Mouse (Mus musculus): ENCODE data around the gene Dph2. TPM values are rescaled to one million over a fixed set of nuclear protein-coding genes. Genes with fewer than 3 reads are reported as not detected.

Gene Dph2
- total RNA-seq, 2 experiments from 2014 or later: 12.6 to 24.7 TPM

DNA sequence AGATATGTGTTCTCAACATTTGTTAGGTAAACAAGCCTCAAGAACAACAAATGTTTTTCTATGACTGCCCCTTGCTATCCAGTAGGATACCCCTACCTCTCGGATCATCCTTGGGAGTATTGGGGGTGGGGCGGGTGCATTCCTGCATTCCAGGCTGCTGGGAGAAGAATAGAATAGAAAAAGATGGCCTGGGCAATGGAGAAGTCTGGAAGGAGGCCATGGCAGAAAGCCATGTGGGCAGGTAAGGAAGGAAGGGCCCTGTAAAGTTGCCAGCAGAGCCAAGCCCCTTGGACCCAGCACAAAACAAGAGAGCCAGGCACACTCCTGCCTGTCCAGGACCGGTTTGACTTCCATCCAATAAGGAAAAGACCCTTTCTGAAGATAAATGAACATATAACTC lies 21.6 kb upstream of the Dph2 start:
- no peak for ATAC-seq (replicated peaks; ENCODE audit: low FRiP score, low TSS enrichment, poor library complexity, severe bottlenecking)

DNA sequence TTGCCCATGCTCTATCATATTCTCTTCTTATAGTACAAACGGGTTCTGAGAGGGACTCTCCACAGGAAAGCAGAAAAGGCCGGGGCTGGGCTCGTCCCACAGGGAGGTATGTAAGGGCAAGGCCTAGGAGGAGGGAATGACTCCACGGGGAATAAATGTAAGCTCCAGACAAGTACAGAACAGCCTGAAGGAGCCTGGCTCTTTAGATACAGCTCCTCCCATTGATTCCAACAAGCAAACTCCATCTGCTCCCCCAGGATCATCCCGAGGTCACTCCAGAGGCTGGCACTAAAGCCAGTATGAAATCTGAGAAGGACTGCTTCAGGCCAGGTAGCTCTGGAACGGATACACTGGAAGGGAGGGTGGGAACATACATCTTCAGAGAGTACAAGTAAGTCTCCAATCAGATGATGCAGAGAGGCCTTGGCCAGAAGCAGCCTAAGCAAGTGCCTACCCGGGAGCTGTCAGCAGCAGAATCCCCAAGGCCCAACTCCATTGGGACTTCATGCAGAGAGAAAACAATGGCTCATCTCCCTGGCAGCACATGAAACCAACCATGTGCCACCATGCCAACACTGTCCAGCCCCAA lies 20.9 kb upstream of the Dph2 start:
- ATAC-seq (replicated peaks; ENCODE audit: low FRiP score, low TSS enrichment, poor library complexity, severe bottlenecking): no peak

DNA sequence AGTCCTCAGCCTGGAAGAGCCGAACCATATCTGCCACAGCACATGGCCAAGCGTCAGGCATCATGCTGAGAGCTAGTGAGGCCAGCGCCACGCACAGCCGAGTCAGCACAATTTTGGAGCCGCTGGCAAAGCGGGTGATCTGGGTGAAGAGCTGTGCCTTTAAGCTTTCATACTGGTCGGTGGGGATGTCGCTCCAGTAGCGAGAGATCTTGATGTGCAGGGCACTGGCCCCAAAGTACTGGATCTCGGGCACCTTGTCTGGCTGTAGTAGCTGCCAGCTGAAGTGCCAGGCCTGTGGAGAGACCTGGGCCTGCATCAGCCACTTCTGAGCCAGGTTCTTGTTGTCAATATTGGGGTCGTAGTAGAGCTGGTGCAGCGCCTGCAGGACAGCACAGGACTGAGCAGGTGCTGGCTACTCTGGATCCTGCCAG lies 20.3 kb upstream of the Dph2 start:
- no peak for ATAC-seq (replicated peaks; ENCODE audit: low FRiP score, low TSS enrichment, poor library complexity, severe bottlenecking)

DNA sequence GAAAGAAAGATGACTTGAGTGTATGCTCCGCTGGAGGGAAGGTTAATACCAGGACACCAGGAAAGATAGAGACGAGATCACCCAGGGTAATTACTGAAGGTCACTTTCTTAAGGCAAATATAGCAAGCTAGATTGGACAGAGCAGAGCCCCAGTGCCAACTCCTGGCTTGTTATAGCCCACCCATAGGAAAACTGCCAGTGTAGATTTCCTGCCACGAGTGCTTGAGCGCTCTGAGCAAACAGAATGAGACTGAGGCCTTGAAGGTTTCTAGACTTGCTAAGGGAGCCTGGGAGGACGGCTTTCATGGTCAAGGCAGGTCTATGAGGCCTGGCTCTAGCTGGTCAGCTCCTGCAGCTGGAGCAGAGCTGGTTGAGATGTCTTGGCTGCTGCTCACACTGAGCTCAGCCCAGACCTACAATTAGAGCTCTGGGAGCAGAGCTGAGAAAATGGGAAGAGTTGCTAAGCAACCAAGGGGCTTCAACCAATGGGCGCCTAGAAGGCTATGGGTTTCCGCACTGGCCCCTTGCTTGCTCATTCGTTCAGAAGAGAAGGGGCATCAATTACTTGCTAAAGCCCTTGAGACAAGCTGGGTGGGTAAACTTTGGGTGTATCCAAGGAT lies 17.1 kb upstream of the Dph2 start:
- no peak for ATAC-seq (replicated peaks; ENCODE audit: low FRiP score, low TSS enrichment, poor library complexity, severe bottlenecking)

DNA sequence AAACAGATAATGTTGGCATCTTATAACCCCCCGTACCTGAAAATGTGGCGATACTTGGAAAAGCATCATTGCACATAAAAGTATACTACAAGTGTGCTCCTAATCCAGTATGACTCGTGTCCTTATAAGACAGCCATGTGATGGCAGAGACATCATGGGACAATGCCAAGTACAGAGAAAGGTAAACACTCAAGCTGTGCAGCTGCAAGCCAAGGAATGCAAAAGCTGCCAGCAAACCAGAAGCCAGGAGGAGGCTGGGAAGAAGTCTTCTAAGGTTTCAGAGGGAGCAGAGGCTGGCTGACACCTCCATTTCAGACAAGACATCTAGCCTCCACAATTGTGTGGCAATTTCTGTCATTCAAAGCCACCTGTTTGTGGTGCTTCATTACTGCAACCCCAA lies 14.4 kb upstream of the Dph2 start:
- ATAC-seq (replicated peaks; ENCODE audit: low FRiP score, low TSS enrichment, poor library complexity, severe bottlenecking): no peak

DNA sequence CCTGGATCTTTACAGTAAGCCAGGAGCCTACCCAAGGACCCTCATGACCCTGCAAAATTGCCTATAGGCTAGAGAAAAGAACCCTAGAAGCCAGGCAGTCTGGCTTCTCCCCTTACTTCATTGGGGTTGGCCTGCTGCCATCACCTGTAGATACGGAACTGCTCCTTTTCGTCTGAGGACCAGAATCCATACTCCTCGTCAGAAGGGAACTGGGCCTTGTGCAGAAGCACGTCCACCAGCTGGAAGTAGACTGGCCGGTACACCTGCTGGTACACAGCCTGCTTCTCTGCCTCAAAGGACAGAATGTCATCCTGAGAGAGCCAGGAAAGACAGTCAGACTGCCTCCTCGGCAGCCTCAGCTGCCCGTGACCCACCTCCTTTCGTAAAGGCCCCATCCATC lies 12.9 kb upstream of the Dph2 start:
- no peak for ATAC-seq (replicated peaks; ENCODE audit: low FRiP score, low TSS enrichment, poor library complexity, severe bottlenecking)

DNA sequence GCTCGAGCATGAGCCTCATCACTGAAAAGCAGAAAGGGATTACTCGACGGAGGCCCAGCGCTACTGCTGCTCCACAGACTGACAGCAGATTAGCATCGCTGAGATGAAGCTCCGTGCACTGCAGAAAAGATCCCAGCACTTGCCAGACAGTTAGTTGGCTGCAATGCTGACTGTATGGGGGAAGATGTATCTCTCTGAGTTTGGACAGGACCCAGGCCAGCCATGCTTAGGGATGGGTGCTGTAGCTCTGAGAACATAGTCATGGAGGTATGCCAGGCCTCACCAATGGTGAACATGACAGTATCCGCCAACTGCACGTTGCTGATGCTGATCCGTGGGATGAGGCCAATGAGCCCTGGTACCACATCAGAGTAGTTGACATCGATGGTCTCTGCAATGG lies 12.3 kb upstream of the Dph2 start:
- ATAC-seq (replicated peaks; ENCODE audit: low FRiP score, low TSS enrichment, poor library complexity, severe bottlenecking): no peak

DNA sequence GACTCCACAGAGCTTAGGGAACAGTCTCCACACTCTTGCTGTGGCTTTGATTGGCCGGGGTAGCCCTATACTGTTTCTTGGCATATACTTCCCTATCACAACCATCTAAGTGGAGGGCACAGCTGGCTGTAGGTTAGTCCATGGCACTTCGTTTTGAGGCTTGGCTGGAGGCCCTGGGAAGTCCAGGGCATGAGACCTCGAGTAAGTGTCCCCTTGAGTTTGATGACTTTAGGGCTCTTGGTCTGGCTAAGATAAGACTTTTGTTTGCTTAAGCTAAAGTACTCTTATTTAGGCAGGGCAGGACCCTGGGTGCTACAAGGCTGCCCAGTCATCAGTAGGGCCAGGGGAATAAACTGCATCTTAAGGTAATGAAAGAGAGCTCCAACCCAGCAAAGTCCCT lies 6.3 kb upstream of the Dph2 start:
- no peak for ATAC-seq (replicated peaks; ENCODE audit: low FRiP score, low TSS enrichment, poor library complexity, severe bottlenecking)

DNA sequence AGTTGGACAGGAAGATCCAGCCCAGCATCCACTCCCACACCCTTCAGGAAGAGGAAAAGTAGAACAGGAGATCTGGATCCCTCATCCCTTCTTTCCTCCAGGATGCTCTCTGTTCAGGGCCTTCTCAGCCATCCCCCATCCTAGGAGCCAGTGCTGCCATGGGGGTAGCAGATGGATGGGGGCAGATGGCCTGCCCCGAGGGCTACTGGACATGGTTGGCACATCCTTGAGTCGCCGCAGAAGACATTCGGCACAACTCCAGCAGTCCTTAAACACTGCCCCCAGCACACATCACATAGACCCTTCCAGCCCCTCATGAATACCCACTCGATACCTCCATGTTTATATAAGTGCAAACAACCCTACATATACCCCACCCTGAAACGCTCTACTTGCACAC lies 4.2 kb upstream of the Dph2 start:
- ATAC-seq (replicated peaks; ENCODE audit: low FRiP score, low TSS enrichment, poor library complexity, severe bottlenecking): no peak

DNA sequence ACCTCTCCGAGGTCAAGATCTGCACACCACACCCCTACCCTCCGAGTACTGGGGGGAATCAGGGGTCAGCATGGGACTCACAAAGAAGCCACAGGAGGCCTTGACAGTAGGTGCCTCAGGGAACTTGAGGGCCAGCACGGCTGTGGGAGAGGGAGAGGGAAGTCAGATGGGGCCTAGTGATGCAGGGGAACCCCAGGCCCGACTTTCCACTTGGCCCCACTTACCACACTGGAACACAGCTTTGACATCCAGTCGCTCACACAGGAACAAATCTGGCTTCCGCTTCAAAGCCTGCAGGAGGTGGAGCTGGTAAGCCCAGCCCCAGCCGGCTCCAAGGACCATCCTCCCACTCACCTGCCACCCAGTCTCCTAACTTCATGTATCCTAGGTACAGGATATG lies 3.5 kb upstream of the Dph2 start:
- no peak for ATAC-seq (replicated peaks; ENCODE audit: low FRiP score, low TSS enrichment, poor library complexity, severe bottlenecking)

DNA sequence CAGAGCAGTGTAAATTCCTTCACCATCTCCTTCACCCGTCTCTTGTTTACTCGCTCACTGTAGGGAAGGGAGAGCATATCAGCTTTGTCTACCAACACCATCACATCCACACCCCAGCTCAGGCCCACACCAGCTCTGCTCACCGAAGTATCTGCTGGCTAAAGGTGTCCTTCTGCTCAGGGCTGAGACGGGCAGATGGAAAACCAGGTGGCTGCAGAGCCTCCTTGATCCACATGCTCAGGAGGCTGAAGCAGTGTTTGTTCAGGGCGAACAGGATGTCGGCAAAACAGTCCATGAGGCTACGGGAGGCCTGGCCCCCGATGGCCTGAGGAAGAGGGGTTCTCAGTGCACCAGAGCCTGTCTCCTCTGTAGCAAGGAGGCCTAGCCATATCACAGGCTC lies 2.8 kb upstream of the Dph2 start:
- ATAC-seq (replicated peaks; ENCODE audit: low FRiP score, low TSS enrichment, poor library complexity, severe bottlenecking): no peak

DNA sequence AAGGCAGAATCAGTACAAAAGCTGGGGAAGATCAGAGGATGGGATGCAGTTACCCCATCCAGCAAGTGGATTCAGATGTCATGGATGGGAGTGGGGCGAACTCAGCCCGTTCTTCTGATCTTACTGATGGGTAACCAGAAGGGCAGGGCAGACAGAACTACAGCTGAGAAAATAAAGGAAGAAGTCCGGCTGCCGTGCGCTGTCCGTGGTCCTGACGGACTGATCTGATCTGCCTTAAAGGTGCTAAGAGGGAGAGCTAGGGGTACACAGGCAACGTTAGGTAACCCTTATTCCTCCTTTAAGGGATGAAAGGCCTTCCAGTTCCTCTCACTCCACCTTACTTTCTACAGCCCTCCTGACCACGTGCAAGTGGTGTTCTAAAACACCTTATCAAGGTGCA lies 1.5 kb upstream of the Dph2 start:
- peak; percentile 42; the same call in 1 of the 2 replicates for ATAC-seq (replicated peaks; ENCODE audit: low FRiP score, low TSS enrichment, poor library complexity, severe bottlenecking)

DNA sequence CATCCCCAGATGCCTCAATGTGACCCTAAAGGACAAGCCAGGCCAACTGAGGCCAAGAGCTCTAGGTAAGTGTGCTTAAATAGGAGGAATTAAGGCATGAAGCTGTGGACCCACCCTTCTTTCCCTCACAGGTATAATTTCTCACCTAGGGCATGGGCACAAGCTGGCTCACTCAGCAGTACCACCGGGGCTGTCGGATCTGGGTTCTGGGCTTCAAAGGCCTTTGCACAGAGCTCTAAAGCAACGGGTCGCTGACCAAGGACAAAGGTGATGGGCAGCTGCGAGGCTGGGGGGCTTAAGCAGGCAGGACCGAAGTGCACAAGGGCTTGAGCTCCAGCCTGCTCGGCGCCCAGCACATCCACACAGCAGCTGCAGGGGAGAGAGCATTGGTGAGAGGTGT lies 1.1 kb downstream of the Dph2 start:
- ATAC-seq (replicated peaks; ENCODE audit: low FRiP score, low TSS enrichment, poor library complexity, severe bottlenecking): no peak

DNA sequence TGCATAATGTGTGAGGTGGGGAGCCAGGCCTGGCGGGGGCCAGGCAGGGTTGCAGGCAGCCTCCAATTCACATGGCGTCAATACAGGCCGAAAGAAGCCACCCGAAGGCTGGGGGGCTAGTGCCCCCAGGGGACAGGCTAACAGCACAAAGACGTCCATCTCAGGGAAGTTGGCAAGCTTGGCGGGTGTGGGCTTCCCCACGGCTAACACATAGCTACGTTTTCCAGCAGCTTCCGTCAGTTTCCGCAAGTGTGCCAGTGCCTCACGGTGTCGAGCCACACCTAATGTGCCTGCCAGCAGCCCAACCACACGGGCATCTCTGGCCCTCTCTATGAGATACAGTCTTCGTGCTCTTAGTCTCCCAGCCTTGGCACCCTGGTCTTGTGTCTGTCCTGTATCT lies 1.8 kb downstream of the Dph2 start:
- ATAC-seq (replicated peaks; ENCODE audit: low FRiP score, low TSS enrichment, poor library complexity, severe bottlenecking): no peak

DNA sequence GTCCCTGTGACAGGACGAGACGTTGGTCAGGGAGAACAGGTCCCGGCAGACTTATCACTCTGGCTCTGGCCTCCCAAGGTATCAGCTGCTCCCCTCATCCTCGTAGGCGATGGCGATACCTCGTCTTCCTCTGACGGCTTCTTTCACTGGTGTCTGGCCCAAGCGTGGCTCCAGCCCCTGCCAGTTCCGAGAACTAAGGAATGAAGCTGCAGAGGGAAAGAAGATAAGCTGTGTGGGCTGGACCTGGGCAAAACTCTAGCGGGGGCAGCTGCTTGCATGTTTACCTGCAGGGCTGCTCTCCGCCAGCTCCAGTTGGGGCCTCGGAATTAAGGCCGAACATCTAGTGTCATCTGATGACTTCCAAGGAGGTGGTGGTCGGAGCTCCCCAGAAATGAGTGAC lies 2.4 kb downstream of the Dph2 start:
- no peak for ATAC-seq (replicated peaks; ENCODE audit: low FRiP score, low TSS enrichment, poor library complexity, severe bottlenecking)

DNA sequence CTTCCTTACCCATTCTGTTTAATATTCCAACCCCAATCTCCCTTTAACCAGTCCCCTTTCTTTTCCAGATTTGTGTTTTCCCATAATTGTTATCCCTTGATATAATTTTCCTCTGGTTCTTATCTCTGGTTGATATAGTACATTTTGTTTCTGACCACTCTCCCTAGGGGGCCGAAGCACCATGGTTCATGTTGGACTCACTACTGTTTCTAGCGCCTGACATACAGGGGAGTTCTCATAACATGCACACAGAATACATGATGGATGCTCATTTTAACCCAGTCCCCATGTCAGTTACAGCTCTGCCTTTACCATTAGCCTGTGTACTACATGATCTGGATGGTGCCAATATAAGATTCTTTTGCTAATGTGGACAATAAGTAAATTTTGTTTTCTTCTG lies 3.9 kb downstream of the Dph2 start:
- no peak for ATAC-seq (replicated peaks; ENCODE audit: low FRiP score, low TSS enrichment, poor library complexity, severe bottlenecking)

DNA sequence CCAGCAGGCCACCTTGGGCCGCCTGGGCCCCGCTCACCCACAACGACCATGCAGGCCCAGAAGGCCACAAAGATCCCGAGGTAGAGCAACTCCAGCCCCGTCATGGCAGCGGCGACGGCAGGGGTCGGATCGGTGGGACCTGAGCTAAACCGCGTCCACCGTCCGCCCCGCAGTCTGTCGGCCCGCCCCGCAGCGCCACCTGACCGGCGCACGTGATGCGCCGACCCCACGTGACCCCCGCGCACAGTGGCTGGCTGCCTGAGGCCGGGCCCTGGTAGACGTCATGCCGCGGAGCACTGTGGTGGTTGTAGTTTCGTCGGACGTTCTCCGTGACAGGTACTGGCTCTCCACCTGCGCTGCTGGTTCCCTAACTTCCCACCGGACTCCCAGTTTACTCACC lies 4.7 kb downstream of the Dph2 start, which contains the start of gene Atp6v0b:
Gene Atp6v0b (minus strand): TSS at position 201 of the 400 bp plus-strand sequence.
- ATAC-seq (replicated peaks; ENCODE audit: low FRiP score, low TSS enrichment, poor library complexity, severe bottlenecking): peak; percentile 82

DNA sequence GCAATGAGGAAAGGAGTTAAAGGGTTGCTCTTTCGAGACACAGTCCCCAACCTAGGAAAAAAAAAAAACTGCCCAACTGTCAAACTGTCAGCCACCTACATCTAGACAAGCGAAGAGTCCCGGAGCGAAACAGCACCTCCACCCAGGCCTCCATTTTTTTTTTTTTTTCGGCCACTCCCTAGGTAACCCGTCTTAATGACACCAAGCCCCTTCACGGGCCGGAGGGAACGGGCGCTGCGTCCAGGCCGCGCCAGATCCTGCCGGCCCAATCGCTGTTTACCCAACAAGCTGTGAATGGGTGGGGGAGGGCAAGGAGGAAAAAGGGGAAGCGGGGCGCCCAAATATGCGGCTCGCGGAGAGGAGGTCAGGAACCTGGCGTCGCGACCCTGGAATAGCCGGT lies 5.2 kb downstream of the Dph2 start:
- peak; percentile 19; the same call in 1 of the 2 replicates for ATAC-seq (replicated peaks; ENCODE audit: low FRiP score, low TSS enrichment, poor library complexity, severe bottlenecking)

DNA sequence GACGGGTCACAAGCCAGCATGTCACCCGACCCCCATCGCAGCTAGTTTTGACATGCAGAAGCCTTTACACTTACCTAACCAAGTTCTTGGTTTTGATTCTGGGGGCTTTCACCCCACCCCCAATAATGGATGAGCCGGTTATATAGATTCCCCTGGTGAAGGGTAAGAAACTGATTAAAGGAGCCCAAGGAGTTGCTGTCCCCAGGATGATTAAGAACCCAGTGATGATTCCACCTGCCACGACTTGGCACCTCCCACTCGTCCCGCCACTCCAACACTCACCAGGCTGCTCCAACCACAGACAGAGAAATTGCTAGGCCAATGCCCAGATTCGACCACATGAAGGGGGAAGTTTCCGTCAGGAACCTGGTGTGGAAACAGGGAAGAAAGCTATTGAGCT lies 5.8 kb downstream of the Dph2 start:
- no peak for ATAC-seq (replicated peaks; ENCODE audit: low FRiP score, low TSS enrichment, poor library complexity, severe bottlenecking)

DNA sequence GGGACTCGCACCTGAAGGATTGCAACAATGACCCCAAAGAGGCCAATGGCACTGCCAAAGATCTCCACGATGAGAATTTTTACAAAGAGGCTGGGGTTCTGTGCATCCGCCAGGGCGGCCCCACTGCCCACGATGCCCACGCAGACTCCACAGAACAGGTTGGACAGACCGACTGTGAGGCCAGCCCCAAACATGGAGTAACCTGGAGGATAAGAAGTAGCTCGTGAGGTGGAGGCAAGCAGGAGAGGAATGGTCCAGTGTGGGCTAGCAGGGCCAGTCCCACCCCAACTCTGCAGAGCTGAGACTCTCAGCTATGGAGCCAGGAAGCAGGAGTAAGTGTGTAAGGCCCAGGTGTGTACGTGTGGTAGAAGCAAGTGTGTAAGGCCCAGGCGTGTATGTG lies 6.7 kb downstream of the Dph2 start:
- no peak for ATAC-seq (replicated peaks; ENCODE audit: low FRiP score, low TSS enrichment, poor library complexity, severe bottlenecking)

DNA sequence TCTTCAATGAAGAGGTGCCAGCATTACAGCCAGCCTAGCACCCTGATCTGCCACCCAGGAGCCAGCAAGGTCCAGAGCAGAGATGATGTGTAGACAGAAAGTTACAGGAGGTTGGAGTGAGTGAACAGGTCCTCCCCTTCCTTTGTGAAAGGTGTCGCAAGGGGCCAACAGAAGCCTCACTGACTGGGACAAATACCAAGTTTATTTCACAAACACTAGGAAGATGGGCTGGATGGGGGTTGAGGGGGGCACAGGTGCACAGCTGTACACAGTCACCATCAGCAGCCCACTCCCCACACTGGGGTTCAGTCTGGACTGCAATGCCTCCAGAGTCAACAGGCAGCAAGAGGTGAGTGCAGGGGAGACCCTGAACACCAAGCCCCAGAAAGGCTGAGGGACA lies 7.7 kb downstream of the Dph2 start:
- ATAC-seq (replicated peaks; ENCODE audit: low FRiP score, low TSS enrichment, poor library complexity, severe bottlenecking): no peak

All from megakaryocyte-erythroid progenitor cell, adult 5-6 weeks (primary cell).